Mouse (Mus musculus) thymus, postnatal 25 days (tissue): ENCODE results near the gene Bcdin3d.
A peak's percentile ranks its signal among the peaks of the same experiment; 100 is the strongest.

Experiments
- DNase-seq: peaks from one replicate; pipeline ENCODE4 v3.0.0; 2022

The Bcdin3d gene

DNA sequence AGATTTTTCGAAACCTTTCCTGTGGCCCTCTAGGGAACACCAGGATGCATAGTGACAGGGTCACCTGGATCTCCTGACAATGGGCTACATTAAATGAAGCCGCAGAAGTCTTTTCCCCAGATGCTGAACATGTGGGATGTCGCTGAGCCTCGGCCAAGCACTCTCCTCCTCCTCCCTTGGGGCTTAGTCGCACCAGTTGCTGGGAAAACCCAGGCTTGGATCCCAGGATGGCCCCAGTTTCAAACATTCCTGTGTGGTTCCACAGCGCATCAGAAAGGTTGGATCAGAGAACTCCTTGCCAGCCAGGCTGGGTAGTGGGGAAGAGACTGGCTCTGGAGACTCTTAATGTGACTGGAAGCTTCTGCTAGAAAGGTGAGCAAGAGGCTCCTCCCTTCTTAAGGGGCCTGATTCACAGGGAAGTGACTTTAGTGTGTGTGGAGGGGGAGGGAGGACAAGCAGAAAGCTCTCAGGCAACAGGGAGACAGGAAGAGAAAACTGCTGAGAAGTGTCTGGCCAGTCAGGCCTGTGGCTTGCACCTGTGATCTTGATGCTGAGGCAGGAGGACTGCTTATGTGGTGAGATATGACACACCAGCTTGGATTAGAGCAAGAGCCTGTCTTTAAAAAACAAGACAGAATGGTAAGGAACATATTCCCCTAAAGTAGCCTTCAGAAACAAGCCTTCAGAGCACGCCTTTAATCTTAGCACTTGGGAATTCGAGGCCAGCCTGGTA is 35.4 kb downstream of the Bcdin3d start:
- no peak for DNase-seq

DNA sequence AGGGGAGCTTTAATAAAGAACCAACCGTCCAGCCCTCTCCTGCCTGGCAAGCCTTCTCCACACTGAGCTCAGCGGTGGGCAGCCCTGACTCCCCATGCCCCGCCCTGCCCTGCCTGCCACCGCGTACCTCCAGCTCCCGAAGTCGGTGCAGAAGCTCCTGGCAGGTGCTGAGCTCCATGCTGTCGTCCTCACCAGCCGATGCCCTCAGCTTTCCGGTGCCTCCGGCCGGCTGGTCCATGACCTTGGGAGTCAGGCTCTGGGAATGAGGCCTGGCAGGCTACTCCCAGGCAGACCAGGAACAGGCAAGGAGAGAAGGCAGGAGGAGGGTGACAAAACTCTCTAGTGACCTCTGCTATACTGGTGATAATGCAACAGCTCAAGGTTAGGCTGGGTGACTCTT is 40.6 kb downstream of the Bcdin3d start:
- no peak for DNase-seq

DNA sequence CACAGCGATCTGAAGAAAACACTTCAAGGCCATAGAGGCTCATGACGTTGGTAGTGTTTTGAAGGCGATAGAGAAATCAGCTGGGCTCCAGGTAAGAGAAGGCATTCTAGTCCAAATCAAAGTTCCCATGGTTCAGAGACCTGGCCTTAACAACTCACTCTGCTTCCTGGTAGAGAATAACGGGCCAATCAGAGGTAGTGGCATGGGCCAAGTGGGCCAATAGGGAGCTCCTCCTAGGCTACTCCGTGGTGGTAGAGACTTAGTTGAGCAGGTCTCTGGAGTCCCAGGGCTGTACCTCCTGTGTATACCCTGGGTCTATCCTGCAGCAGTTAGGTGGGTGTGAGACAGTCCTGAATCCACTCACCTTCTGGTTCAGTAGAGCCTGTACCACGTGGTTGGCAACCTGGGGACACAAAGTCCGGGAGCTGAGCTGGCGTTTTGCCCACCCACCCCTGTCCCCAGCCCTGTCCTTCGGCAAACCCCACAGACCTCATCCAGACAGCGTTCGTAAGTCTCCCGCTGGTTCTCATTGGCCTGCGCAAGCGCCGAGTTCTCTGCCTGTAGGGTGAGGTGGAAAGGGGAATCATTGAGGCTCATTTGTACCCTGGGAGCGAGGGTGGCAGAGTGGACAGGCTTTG is 41.3 kb downstream of the Bcdin3d start:
- DNase-seq, result no peak

DNA sequence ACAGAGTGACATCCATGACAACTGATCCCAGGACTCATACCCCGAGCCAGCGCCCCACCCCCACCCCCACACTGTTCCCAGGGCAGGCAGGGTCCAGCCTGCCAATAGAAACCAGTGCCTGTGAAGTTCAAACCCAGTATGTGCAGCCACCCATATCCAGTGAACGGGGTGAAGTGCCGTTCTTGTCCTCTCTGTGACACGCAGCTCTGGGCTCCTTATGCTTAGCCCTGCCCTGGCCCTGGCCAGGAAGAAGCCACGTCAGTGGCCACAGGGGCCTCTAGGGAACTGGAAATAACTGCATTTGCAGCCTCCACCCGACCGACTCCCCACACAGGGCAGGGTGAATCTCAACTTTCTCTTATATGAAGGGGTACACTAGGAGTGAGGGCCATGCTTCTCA is 42.6 kb downstream of the Bcdin3d start:
- no peak for DNase-seq

DNA sequence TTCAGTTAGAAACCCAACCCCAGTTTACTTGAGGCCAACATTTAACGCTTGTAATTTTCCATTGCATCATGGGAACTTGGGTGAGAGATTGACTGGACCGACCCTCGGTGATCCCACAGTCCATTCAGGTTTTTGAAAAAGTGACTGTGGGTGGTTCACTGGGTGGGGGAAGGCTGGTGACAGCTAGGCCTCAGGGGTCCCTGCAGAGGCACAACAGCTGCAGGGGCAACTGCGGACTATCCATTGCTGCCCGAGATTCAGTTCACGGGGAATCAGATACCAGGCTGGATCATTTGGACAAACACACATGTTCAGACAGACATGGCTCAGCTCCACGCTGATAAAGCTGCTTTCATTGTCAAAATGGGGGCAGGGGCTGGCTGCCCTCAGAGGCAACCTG is 43.0 kb downstream of the Bcdin3d start:
- DNase-seq, result no peak

DNA sequence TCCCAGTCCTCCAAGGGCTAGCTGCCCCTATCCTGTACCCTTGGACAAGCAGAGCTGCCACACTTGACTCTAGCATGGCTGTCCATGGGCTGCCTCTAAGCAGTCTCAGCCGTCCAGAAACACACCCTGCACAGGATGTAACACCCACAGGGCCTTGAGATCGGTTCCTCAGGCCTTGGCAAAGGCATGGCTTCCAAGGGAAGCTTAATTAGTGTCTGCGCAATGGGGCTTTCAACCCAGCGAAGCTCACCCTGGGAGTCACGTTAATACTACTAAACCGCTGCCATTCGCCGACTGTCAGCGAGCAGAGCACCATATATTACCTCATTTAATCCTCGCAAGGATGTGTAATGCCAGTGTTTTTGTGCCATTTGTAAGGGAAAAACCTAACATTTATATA is 43.5 kb downstream of the Bcdin3d start:
- no peak for DNase-seq

DNA sequence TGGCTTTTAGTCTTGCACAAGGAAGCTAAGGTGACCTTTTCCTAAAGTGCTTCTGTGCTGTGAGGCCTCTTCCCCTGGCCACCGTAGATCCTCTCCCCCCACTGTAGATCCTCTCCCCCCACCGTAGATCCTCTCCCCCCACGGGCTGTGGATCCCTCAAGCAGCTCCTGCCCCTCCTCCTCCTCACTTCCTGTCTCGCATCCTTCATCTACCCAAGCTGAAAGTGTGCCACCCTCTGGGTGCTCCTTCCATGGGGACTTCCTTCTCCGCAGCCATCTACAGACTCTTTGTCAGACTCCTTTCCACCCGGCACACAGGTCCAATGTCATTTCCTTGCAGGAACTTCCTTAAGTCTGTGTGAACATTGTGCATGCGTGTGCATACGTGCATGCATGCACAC is 44.1 kb downstream of the Bcdin3d start:
- DNase-seq, result peak; percentile 16

DNA sequence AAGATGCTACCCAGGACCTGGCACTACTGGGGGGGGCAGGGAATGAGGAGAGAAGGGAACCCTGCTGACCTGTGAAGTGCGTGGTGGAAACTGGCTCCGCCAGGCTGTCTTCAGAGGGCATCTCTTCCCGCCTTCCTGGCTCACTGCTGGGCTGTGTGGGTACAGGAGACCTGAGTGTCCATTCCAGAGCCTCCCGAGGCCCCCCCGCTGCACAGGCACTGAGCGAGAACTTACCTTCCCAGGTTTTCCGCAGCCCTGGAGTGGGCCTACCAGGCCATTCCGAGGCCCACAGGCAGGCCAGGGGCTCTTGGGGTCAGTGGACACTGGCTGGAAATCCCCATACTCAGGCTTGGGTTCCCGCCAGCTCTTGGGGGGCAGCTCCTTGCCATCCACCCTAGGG is 50.6 kb downstream of the Bcdin3d start:
- DNase-seq, result no peak

DNA sequence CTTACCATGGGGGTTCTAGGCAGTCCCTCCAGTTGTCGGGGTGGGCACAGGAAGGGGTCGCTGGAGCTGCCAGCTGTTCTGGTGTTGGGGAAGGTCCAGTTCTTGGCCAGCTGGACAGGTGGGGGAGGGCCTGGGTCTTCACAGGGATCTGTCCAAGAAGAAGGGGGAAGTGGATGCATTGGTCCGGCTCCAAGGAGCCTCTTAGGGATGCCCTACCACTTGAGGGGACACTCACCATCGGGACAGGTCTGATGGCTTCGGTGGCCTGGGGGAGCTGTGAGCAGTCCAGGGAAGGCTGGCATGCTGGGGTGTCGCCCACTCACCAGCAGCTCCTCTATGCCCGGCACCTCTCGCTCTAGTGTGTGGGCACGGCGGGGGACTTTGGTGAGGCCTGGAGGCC is 51.4 kb downstream of the Bcdin3d start:
- DNase-seq, result no peak

DNA sequence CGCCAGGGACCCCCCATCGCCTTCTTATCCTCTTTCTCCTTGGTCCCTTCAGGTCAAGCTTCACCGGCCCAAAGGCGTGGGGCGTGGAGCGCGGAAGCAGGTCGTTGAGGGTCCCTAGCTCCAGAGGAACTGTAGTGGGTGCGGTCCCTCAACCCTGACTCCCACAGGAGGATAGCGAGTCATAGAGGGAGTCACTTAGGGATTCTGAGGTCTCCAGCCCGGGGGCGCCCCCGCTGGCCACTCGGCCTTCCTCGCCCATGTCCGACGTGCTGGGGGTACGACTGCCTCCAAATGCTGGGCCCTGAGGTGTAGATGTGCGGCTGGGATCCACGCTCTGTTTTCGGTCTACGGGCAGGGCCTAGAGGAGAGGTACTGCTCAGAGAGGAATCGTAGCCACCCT is 52.0 kb downstream of the Bcdin3d start:
- DNase-seq, result no peak

DNA sequence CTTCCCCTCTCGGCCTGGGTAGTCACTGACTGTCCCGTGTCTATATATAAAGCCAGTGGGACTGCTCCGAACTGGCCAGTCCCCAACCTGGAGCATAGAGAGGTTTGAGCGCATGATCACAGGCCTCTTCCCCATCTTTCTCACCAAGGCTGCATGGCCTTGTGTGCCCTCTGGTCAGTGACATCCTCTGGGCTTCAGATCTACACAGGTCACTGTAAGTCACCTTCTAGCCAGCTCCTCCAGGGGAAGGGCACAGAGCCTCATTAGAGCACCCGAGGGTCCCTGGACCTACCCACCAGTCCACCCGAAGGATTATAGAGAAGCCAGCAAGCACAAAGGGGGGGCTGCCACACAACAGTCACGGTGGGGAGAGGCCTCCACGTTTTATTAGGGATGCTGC is 52.9 kb downstream of the Bcdin3d start:
- DNase-seq, result no peak

DNA sequence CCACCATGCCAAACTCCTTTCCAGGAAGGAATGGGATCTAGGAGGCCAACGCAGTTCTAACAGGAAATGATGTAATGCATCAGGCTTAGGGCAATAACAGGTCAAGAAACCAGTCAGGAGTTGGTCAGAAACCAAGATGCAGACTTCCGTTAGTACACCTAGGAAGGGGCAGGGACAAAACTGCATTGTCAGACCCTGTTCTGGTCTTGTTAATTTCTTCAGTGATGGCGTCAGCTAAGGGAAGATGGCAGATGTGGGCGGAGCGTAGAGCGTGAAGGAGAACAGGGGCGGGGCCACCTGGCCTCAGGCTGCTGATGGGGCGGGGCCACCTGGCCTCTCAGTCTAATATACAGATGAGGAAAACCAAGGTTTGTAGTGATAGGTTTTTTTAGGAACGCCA is 53.4 kb downstream of the Bcdin3d start:
- DNase-seq, result no peak

DNA sequence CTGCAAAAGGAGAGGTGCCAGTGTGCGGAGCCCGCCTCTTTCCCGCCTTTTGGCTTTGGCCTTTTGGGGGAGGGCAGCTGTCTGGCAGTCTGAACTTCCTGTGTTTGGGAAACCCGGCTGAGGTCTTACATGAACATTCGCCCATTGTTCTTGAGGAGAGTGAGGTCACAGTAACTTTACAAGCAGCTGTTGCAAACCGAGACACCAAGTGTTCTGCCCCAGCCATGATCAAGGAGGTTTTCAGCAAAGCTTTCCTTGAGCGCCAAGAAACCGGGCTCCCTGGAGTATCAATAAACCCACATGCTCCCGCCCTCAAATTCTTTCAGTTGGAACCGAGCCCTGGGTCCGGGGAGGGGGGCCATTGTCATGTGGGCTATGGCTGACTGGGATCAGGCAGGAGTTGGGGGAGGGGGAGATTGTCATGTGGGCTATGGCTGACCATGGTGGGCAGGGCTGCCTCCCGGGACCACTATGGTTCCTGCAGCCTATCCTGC is 54.0 kb downstream of the Bcdin3d start:
- DNase-seq, result peak; percentile 47

DNA sequence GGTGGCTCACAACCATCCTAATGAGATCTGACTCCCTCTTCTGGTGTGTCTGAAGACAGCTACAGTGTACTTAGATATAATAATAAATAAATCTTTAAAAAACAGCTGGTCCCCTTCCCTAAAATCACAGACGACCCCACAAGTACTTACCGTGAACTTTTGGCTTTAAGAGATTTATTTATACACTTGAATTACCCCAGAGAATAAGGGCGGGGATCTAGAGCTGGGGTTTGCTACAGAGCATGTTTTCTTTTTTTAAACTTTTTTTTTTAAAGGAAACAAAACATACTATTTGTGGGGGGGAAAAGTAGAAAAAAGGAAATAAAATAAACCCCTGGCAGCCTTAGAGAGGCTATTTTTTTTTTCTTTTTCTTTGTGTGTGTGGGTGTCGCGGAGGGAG is 54.4 kb downstream of the Bcdin3d start:
- no peak for DNase-seq
